Mouse (Mus musculus) gastrocnemius, adult 18-20 months (tissue): ENCODE data around the gene Tspan14. TPM values are rescaled to one million over a fixed set of nuclear protein-coding genes. Genes with fewer than 3 reads are reported as not detected.

Experiments
- DNase-seq: peaks from one replicate; pipeline ENCODE4 v3.0.0; 2021; ENCODE audit warnings: low spot score
- total RNA-seq, 2 experiments: library from RNA; stranded (reverse); gene quantifications; 2 replicates each; pipeline ENCODE4 v1.2.3; 2021

Gene Tspan14
- total RNA-seq, 2 experiments from 2014 or later, result 10.6 to 13.1 TPM

- DNase-seq, result no peak
Measured at GRCm38 (mm10) chr14:40886428-40887202, 80.0 kb downstream of the Tspan14 start.

GRCm38 (mm10) chr14:40885752-40886151 lies 80.9 kb downstream of the Tspan14 start:
- no peak for DNase-seq

GRCm38 (mm10) chr14:40885225-40885624 lies 81.4 kb downstream of the Tspan14 start:
- DNase-seq, result peak; percentile 48

DNA sequence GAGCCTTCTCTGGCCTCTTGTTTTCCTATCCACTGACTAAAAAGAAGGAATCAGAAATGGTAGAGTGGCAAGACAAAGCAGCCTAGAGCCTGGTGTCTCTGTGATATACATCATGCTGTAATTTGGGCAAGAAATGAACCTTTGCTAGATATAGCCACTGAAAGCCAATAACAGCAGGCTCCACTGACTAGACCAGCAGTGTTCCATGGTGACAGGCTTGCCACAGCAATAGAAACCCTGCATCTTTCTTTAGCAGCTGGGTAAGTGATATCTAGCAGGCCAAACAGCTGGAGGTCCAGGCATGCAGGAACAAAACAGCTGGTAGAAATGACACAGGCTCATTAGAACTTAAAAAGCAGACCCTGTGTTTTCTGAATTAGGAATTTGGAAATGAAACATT lies 92.0 kb downstream of the Tspan14 start:
- DNase-seq, result no peak

DNA sequence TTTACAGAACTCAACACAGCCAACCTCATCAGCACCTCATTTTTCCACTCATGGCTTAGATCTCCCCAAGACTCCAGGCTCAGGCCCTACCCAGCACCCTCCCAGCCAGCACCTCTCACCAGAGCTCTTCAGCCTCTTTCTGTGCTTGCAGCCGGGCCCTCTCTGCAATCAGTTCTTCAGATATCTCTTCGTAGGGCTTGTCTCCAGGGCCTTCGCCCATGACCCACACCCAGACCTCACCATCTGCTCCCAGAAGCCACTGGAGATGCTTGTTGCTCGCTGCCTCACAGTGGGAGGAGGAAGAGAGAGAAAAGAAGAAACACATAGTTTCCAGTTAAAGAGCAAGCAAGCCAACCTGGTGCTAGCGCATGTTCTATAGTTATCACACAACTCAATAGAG lies 92.6 kb downstream of the Tspan14 start:
- no peak for DNase-seq

- DNase-seq, result no peak
Measured at GRCm38 (mm10) chr14:40870598-40870997, 96.0 kb downstream of the Tspan14 start.

DNA sequence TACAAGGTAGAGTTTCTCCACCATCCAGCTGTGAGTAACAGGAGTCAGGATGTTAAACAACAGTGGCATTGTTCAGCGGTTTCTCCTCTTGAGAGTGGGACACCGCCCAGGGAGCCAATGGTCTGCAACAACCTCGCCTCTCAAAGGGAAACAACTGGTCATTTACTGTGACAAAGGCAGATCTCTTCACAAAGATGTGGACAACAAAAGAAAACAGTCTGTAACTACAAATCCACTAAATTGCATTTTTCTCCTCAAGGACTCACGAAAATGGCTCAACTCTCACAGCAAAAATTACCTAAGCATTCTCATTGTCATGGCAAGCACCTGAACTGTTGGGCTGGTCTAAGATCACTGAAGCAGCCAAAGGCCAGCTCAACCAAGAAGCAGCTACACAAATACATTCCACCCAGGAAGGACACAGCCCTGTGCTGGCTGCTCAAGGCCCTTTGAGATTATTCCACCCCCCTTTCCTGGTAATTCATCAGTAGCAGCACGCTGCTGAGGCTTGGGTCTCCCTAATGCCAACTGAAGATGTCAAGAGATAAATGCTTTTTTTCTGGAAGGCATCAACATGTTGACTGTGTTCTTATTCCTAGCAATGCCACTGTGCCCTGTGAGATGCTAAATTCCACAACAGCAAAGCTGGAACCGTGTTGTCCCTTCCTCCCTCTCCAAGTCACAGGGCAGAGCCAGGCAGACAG lies 101.6 kb downstream of the Tspan14 start:
- no peak for DNase-seq

DNA sequence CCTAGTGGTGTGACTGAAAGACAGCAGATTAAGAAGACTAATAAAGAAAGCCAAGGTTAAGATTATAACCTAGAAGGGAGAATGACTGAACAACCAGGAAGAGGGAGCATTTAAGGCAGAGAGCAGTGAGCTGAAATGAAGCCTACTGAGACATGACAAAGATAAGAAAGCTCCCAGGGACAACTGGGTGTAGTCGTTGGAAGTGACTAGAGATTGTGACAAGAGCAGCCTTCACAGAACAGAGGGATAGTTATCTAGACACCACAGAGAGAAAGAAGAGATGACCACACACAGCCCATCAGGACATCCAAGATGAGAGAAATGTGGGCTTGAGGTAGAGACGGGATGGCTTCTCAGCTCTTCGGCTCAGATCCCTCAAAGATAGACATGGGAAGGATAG lies 102.9 kb downstream of the Tspan14 start:
- no peak for DNase-seq

DNA sequence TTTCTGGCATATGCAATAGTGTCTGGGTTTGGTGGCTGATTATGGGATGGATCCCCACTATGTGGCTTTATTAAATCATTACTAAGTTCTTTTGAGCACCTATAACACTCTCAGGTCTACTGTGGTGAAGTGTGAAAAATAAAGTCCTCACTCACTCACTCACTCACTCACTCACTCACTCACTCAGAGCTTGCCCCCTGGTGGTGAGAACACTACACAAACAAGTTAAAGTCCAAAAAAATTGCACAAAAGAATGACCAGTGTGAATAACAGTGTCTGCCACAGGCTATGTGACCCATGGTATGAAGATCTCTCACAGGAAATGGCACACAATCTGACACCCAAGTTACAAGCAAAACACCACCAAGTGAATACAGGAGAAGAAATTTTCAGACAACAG lies 103.6 kb downstream of the Tspan14 start:
- DNase-seq, result no peak

Other genes with a start within 250 kb of the Tspan14 start
- under 1 TPM; 0.09 to 0.14 TPM for gene Sh2d4b, start 73.5 kb downstream of the Tspan14 start, total RNA-seq
- gene Fam213a, start 47.0 kb upstream of the Tspan14 start, total RNA-seq, result 10 to 100 TPM; 31.6 to 31.9 TPM
- gene Dydc2, start 102.4 kb upstream of the Tspan14 start, total RNA-seq, result not detected
- not detected for gene Dydc1, start 106.1 kb upstream of the Tspan14 start, total RNA-seq
- gene Mat1a, start 138.2 kb upstream of the Tspan14 start, total RNA-seq, result under 1 TPM in 1 of 2 experiments, not detected in 1; 0.90 TPM
- gene Sftpa1, start 165.0 kb upstream of the Tspan14 start, total RNA-seq, result not detected
- gene Mbl1, start 184.7 kb upstream of the Tspan14 start, total RNA-seq, result not detected
- not detected for gene Sftpd, start 218.3 kb upstream of the Tspan14 start, total RNA-seq